Mouse (Mus musculus) liver, embryonic 11.5 days (tissue): ENCODE data around the gene Nprl2. TPM values are rescaled to one million over a fixed set of nuclear protein-coding genes. Genes with fewer than 3 reads are reported as not detected.
"Not testable (repeated sequence)": the region's sequence is repeated elsewhere in the genome, so short reads cannot be mapped to it uniquely, and the experiment has no call there.

ENCODE experiments used
- ATAC-seq: fragments of 200-750 bp; cut with Nextera tagmentation; replicated peaks from 2 replicates; pipeline ENCODE4 v1.8.0; 2017; ENCODE audit warnings: moderate number of reproducible peaks, mild to moderate bottlenecking, moderate TSS enrichment, moderate library complexity; ENCODE audit not compliant: low FRiP score
- DNase-seq: peaks from one replicate; pipeline ENCODE4 v3.0.0-alpha.2; 2017; ENCODE audit warnings: low spot score
- H3K27ac ChIP-seq: fragments of 300-500 bp; sonication (generic); 2 replicates; pipeline ENCODE4 v1.5.1; 2014; ENCODE audit warnings: mild to moderate bottlenecking, low read depth, low read length, control low read depth
- H3K27me3 ChIP-seq: fragments of 300-500 bp; sonication (generic); replicated peaks from 2 replicates; pipeline ENCODE4 v1.6.1; 2014; ENCODE audit warnings: low read length, mixed read lengths; ENCODE audit not compliant: control insufficient read depth, insufficient read depth
- H3K36me3 ChIP-seq: fragments of 300-500 bp; sonication (generic); 2 replicates; pipeline ENCODE4 v1.6.1; 2014; ENCODE audit warnings: mild to moderate bottlenecking, low read length, moderate library complexity, mixed read lengths; ENCODE audit not compliant: control insufficient read depth, insufficient read depth
- H3K4me1 ChIP-seq: fragments of 300-500 bp; sonication (generic); replicated peaks from 2 replicates; pipeline ENCODE4 v1.6.1; 2014; ENCODE audit warnings: low read length, mixed read lengths; ENCODE audit not compliant: control insufficient read depth, insufficient read depth
- H3K4me2 ChIP-seq: fragments of 300-500 bp; sonication (generic); 2 replicates; pipeline ENCODE4 v1.6.1; 2014; ENCODE audit warnings: mild to moderate bottlenecking, control low read depth, moderate library complexity
- H3K4me3 ChIP-seq: fragments of 300-500 bp; sonication (generic); 2 replicates; pipeline ENCODE4 v1.5.1; 2014; ENCODE audit warnings: low read depth, low read length, control low read depth
- H3K9ac ChIP-seq: fragments of 300-500 bp; sonication (generic); 2 replicates; pipeline ENCODE4 v1.6.1; 2014; ENCODE audit warnings: low read depth, low read length, control low read depth
- H3K9me3 ChIP-seq: fragments of 300-500 bp; sonication (generic); 2 replicates; pipeline ENCODE4 v1.6.1; 2016; ENCODE audit warnings: low read length, inconsistent platforms, mixed read lengths; ENCODE audit not compliant: control insufficient read depth
- WGBS: fragments of 180-500 bp; shearing (Covaris S2); extraction: QIAGEN DNeasy Blood & Tissue Kit; methylation state at CpG from one replicate; pipeline ENCODE4 v1.1.7; 2014; 5-methylcytosine and 5-hydroxymethylcytosine counted together
- polyA plus RNA-seq: library from polyadenylated mRNA; unstranded; fragments of >200 nt; fragmentation: Nextera tagmentation; extraction: Ambion mirVana; gene quantifications from 2 replicates; pipeline ENCODE4 v1.2.1, GENCODE M21; 2014

Nprl2 gene
- polyA plus RNA-seq, 1 experiment from 2014 or later: 31.3 TPM

DNA sequence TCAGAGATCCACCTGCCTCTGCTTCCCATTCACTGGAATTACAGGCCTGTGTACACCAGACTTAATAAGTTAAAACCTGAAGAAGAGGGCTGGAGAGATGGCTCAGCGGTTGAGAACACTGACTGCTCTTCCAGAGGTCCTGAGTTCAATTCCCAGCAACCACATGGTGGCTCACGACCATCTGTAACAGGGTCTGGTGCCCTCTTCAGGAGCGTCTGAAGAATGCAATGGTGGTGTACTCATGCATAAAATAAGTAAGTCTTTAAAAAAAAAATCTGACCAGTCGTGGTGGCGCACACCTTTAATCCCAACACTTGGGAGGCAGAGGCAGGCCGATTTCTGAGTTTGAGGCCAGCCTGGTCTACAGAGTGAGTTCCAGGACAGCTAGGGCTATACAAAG is 31.7 kb downstream of the Nprl2 start:
- H3K9ac ChIP-seq, H3K27me3 ChIP-seq, H3K9me3 ChIP-seq, H3K4me3 ChIP-seq, DNase-seq, H3K27ac ChIP-seq, H3K4me2 ChIP-seq, ATAC-seq: not testable (repeated sequence)
- peaks cover 48% of the 10 kb centered on the region for H3K4me1 ChIP-seq
- peaks cover 25% of the 10 kb centered on the region for H3K36me3 ChIP-seq
- WGBS: 78% methylated on average over 6 of the region's 6 CpGs

DNA sequence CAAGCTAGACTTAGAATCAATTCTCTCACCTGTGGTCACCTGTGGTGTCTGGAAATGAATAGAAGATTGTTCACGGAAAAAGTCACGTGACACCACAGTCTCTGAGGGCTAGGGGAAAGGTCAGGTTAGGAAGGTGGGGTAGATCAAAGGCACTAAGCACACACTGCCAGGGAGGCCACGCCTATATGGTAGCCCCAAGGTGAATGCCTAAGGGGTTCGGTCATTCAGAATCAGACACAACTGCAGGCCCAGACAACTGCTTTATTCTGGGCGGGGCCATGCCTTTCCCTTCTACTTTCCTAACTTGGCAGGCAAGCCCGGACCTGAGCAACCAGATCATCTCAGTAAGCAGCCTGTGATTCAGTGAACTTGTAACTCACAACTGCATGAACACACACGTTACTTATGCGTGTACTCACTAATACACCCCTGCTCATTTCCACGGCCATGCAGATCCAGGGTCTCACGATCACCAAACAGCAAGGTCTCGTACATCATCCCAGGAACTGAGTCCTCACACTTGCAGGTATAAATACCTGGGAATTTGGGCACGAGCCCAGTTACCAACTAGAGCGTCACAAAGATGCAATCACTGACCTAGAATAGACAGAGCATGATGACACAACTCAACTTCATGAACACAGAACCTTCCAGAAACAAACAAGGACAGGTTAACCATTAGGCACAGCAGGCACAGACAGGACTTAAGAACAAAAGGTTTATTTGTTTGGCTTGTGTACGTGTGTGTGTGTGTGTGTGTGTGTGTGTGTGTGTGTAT is 33.7 kb downstream of the Nprl2 start:
- Histone ChIP-seq H3K36me3 (peaks cover 25% of the 10 kb centered on the region), H3K4me1 (peaks cover 40% of the 10 kb centered on the region), H3K27ac (peak overlapping the region; percentile 74), H3K4me2 (peak overlapping the region; percentile 88; the same call in 1 of the 2 replicates), H3K27me3 (no peaks in the 10 kb centered on the region), H3K4me3 (no peak overlapping the region), H3K9me3 (no peaks in the 10 kb centered on the region), H3K9ac (no peak overlapping the region; the same call in 1 of the 2 replicates)
- 78% methylated on average over 14 of the region's 14 CpGs for WGBS
- ATAC-seq (no peak), DNase-seq (no peak)

DNA sequence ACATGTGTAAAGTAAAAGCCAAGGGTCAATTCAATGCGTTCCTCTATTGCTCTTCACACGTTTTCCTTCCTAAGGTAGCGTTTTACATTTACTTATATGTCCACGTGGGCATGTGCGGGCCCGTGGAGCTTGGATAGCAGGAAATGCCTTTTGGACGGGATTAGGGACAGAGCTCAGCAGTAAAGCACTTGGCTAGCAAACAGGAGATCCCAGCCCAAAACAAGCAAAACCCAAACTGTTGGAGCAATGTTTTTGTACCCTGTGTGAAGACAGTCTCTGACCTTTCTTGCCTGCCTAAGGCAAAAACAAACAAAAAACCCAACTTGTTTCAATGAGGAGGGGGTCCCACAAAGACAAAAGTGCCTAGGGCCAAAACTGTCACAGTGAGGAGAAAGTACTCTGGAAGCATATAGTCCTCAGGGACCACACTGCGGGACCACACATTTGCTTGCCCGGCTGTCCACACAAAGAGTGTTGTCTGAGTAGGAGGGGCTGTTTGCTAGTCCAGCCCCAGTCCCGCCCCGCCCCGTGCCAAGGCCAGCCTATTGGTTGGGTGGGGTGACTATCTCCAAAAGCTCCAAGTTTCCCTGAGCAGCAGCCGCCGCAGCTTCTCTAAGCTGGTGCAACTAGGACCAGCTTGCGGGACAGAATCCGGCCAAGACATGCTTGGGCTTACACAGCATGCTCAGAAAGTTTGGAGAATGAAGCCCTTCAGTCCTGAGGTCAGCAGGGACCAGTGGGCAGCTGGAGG is 34.5 kb downstream of the Nprl2 start, which contains the start of gene Hyal1:
TSS of gene Hyal1 (plus strand) at position 571 of the 751 bp plus-strand sequence.
- ATAC-seq: peak; percentile 78
- peak within 1 kb of the TSS; percentile 74 for H3K27ac ChIP-seq

GRCm38 (mm10) chr9:107577871-107578270 is 35.8 kb downstream of the Nprl2 start:
- 90% methylated on average over 10 of the region's 10 CpGs for whole genome bisulfite sequencing
- H3K4me2 ChIP-seq: no peak overlapping the region
- ATAC-seq (no peak), DNase-seq (no peak)
- no peaks in the 10 kb centered on the region for H3K9me3 ChIP-seq
- H3K4me1 ChIP-seq: peaks cover 31% of the 10 kb centered on the region
- no peak overlapping the region for H3K4me3 ChIP-seq
- no peaks in the 10 kb centered on the region for H3K27me3 ChIP-seq
- H3K9ac ChIP-seq: no peak overlapping the region
- no peak overlapping the region for H3K27ac ChIP-seq
- H3K36me3 ChIP-seq: peaks cover 10% of the 10 kb centered on the region

More for the DNA sequence above, 34.5 kb downstream of the Nprl2 start, which contains the start of gene Hyal1:
- Histone ChIP-seq H3K4me3 (peak within 1 kb of the TSS; percentile 51), H3K4me2 (peak within 1 kb of the TSS; percentile 88), H3K9ac (peak within 1 kb of the TSS; percentile 71), H3K9me3 (no peaks in the 10 kb centered on the region), H3K27me3 (no peaks in the 10 kb centered on the region), H3K36me3 (peaks cover 21% of the 10 kb centered on the region), H3K4me1 (peaks cover 32% of the 10 kb centered on the region)
- DNase-seq: peak; percentile 84
- 30% methylated on average over 16 of the region's 16 CpGs for whole genome bisulfite sequencing

DNA sequence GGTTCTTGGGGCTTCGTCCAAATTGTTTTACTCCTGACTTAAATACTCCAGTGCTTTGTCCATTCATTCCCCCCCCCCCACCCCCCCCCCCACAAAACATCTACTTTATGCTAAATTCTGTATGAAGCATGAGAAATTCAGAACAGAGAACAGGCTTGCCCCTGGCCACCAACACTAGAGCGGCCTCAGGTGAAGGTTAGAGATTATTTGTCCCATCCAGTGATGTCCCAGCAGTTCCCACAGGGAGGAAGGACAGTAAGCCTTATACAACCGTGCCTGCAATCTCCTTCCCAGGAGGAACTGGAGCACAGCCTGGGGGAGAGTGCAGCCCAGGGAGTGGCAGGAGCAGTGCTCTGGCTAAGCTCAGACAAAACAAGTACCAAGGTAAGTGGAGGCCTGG is 36.6 kb downstream of the Nprl2 start, which contains the start of gene Naa80:
TSS of gene Naa80 (plus strand) at position 301 of the 400 bp plus-strand sequence.
- H3K4me2 ChIP-seq: no peak within 1 kb of the TSS
- peaks cover 8% of the 10 kb centered on the region for H3K36me3 ChIP-seq
- H3K27me3 ChIP-seq: no peaks in the 10 kb centered on the region
- DNase-seq (no peak), ATAC-seq (no peak)
- WGBS: 83% methylated on average over 3 of the region's 3 CpGs
- no peak within 1 kb of the TSS for H3K27ac ChIP-seq
- peaks cover 35% of the 10 kb centered on the region for H3K4me1 ChIP-seq
- no peak within 1 kb of the TSS for H3K9ac ChIP-seq
- H3K4me3 ChIP-seq: no peak within 1 kb of the TSS
- no peaks in the 10 kb centered on the region for H3K9me3 ChIP-seq

GRCm38 (mm10) chr9:107579023-107579900 is 37.2 kb downstream of the Nprl2 start:
- H3K4me2 ChIP-seq: no peak overlapping the region
- H3K9me3 ChIP-seq: no peaks in the 10 kb centered on the region
- WGBS: 95% methylated on average over 14 of the region's 14 CpGs
- H3K36me3 ChIP-seq: peaks cover 7% of the 10 kb centered on the region; the same call in 1 of the 2 replicates
- peaks cover 35% of the 10 kb centered on the region for H3K4me1 ChIP-seq
- H3K27me3 ChIP-seq: no peaks in the 10 kb centered on the region
- no peak for ATAC-seq
- H3K27ac ChIP-seq: no peak overlapping the region
- H3K4me3 ChIP-seq: no peak overlapping the region
- no peak for DNase-seq
- no peak overlapping the region for H3K9ac ChIP-seq

GRCm38 (mm10) chr9:107580501-107581317 is 38.7 kb downstream of the Nprl2 start, which contains the start of gene Hyal3:
Gene Hyal3, plus strand, starts transcription at chr9:107580818.
- H3K4me3 ChIP-seq: peak within 1 kb of the TSS; percentile 60
- peak within 1 kb of the TSS; percentile 95 for H3K27ac ChIP-seq
- peaks cover 7% of the 10 kb centered on the region; the same call in 1 of the 2 replicates for H3K36me3 ChIP-seq
- peak; percentile 79 for DNase-seq
- under 1% methylated on average over 32 of the region's 32 CpGs for WGBS
- H3K27me3 ChIP-seq: no peaks in the 10 kb centered on the region
- peak within 1 kb of the TSS; percentile 89 for H3K4me2 ChIP-seq
- peak within 1 kb of the TSS; percentile 86 for H3K9ac ChIP-seq
- ATAC-seq: peak; percentile 78
- H3K9me3 ChIP-seq: no peaks in the 10 kb centered on the region
- peaks cover 35% of the 10 kb centered on the region for H3K4me1 ChIP-seq
